Mouse (Mus musculus): ENCODE results near the gene Hdc. TPM values are rescaled to one million over a fixed set of nuclear protein-coding genes. Genes with fewer than 3 reads are reported as not detected.

Gene Hdc
- polyA plus RNA-seq, 1 experiment from 2014 or later = 0.31 TPM

DNA sequence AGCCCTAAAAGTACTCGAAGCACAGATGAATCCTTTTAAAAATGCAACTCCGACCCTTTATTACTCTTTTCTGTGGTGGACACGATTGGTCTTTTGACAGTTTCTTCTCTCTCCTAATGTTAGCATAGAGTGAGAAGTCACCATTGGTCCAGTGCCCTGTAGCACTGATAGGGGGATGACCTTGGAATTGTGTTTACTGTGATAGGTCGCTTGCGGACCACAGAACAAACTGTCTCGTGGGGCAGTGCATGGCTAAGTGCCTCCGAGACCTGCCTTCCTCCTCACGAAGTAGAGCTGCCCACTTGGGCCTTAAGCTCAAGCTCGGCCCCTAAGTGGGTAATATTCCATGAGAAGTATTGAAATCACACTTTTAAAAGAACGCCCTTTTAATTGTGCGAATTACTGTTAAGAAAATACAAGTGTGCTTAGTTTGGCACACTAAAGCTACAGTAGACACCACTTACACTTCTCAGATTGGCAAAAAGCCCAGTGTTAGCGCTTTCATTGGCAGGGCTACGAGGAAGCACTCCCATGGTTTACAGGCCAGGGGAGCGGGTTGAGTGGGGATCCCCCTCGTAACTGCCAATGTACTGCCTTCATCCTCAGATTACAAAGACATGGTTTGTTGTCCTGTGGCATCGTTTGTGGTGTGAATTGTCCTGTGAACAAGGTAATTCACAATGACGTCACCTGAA is 55.5 kb downstream of the Hdc start:
- no peaks in the 10 kb centered on the region for H3K36me3 ChIP-seq
- H3K4me1 ChIP-seq = no peaks in the 10 kb centered on the region
- WGBS = 88% methylated on average over 17 of the region's 17 CpGs
- no peak for DNase-seq (ENCODE audit: low spot score)
- no peaks in the 10 kb centered on the region for H3K9me3 ChIP-seq (replicated peaks)
- no peaks in the 10 kb centered on the region for H3K27me3 ChIP-seq (ENCODE audit: low read depth, poor library complexity, severe bottlenecking)
- H3K27ac ChIP-seq (replicated peaks) = no peak overlapping the region
- H3K4me3 ChIP-seq = no peak overlapping the region

DNA sequence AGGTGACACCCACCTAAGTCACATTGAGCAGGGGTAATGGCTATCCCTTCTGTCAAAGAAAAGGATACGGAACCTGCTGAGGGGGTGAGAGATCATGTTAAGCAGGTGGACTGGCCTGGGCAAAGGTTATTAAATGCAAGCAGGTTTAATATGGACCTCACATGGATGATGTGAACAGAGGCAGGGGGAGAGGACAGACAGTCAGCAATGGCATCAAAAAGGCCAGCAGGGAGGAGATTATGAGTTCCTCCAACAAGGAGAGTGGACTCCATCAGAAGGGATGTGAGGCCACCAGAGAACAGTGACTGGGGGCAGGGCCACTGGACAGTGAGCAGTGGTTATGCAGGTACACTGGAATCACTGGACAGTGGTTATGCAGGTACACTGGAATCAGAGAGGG is 59.0 kb downstream of the Hdc start:
- peaks cover 6% of the 10 kb centered on the region for H3K27me3 ChIP-seq (ENCODE audit: low read depth, poor library complexity, severe bottlenecking)
- peaks cover 6% of the 10 kb centered on the region; the same call in 1 of the 2 replicates for H3K4me1 ChIP-seq
- 91% methylated on average over 1 of the region's 1 CpGs for WGBS

DNA sequence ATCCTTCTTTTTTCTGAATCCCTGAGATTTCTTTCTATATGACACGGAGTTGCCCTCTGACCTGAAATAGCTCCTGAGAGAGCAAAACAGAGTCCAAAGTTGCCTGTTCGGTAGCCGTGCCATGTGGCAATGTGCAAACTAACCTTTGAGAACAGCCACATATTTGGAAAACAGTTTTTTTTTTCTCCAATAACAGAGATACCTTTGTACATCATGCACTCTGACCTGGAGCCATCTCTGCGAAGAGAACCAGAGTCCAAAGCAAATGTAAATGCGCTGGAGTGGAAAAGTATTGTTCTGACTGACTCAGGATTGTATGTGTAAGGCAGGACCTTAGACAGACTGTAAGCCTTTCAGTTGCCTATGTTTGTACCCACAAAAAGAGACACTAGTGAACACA is 63.6 kb downstream of the Hdc start:
- no peak for DNase-seq (ENCODE audit: low spot score)
- Histone ChIP-seq H3K27ac (replicated peaks) (no peak overlapping the region), H3K36me3 (no peaks in the 10 kb centered on the region), H3K4me3 (no peak overlapping the region), H3K4me1 (peaks cover 22% of the 10 kb centered on the region), H3K27me3 (ENCODE audit: low read depth, poor library complexity, severe bottlenecking) (peaks cover 52% of the 10 kb centered on the region), H3K9me3 (replicated peaks) (no peaks in the 10 kb centered on the region)
- WGBS = 82% methylated on average over 5 of the region's 5 CpGs

More for the DNA sequence above, 59.0 kb downstream of the Hdc start:
- Histone ChIP-seq H3K27ac (replicated peaks) (no peak overlapping the region), H3K4me3 (no peak overlapping the region), H3K36me3 (no peaks in the 10 kb centered on the region), H3K9me3 (replicated peaks) (no peaks in the 10 kb centered on the region)
- no peak for DNase-seq (ENCODE audit: low spot score)

DNA sequence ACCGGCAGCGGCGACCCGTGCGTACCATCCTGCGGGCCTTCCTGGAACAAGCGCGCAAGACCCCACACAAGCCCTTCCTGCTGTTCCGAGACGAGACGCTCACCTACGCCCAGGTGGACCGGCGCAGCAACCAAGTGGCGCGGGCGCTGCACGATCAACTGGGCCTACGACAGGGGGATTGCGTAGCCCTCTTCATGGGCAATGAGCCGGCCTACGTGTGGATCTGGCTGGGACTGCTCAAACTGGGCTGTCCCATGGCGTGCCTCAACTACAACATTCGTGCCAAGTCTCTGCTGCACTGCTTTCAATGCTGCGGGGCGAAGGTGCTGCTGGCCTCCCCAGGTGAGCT is 65.8 kb downstream of the Hdc start:
- Histone ChIP-seq H3K27me3 (ENCODE audit: low read depth, poor library complexity, severe bottlenecking) (peaks cover 59% of the 10 kb centered on the region), H3K4me3 (peak overlapping the region; percentile 78), H3K9me3 (replicated peaks) (no peaks in the 10 kb centered on the region), H3K27ac (replicated peaks) (peak overlapping the region; percentile 77), H3K36me3 (no peaks in the 10 kb centered on the region), H3K4me1 (peaks cover 22% of the 10 kb centered on the region)
- WGBS = 1% methylated on average over 26 of the region's 26 CpGs
- DNase-seq (ENCODE audit: low spot score) = no peak

DNA sequence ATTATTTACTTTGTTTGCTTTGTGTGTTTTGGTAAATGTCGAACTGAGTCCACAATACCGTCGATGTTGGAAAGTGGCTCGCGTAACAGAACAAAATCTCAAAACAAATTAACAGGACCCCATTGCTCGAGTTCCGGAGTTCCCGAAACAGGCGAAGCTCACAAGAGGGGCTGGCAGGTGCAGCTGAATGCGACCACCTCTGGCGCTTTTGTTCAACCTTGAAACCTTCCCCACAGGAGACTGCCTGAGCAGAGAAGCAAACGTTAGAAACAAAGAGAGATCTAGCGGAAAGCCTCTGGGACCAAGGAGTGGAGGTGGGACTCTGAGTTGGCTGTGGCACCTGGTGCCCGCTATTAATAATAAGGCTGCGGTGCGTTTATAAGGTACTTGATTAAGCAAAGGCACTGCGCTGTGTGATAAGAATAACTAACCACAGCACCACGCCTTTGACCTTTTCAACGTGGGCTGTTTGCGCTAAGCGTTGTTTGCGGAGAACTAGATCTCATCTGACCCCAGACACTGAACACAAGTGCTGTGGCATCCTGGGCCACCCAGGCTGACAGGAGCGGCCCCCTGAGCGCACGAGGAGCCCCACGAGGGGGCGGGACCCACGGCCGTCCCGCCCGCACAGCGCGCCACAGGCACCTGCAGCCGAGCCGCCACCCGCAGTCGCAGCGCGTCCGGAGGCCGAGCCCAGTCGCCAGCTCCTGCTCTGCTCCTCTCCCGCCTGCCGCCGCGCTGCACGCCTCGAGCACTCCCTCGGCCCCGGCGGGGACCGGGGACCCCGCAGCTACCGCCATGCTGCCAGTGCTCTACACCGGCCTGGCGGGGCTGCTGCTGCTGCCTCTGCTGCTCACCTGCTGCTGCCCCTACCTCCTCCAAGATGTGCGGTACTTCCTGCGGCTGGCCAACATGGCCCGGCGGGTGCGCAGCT is 66.5 kb downstream of the Hdc start, which contains the start of gene Slc27a2:
Slc27a2 (plus strand) TSS at position 51 of the 934 bp plus-strand sequence.
- Histone ChIP-seq H3K36me3 (no peaks in the 10 kb centered on the region), H3K4me3 (peak within 1 kb of the TSS; percentile 78), H3K27me3 (ENCODE audit: low read depth, poor library complexity, severe bottlenecking) (peaks cover 59% of the 10 kb centered on the region), H3K27ac (replicated peaks) (peak within 1 kb of the TSS; percentile 77), H3K9me3 (replicated peaks) (no peaks in the 10 kb centered on the region), H3K4me1 (peaks cover 22% of the 10 kb centered on the region)
- under 1% methylated on average over 61 of the region's 61 CpGs for WGBS
- DNase-seq (ENCODE audit: low spot score) = peak; percentile 66

DNA sequence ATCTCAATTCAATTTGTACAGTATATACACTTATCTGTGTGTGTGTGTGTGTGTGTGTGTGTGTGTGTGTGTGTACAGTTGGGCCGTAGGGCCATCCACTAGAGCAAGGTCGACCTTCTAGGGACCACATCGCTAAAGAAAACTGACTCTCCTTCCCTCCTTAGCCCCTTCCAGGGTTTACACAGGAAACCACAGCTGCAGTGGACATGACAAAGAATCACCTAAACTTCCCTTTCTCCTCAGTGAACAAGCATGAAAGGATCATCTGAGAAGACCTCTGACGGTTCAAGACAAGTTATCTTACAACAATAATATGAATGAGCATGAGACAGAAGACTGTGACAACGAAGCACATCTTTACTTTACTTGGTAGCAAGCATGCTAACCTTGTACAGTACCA is 67.2 kb downstream of the Hdc start:
- no peak overlapping the region for H3K4me3 ChIP-seq
- peaks cover 16% of the 10 kb centered on the region for H3K4me1 ChIP-seq
- peak; percentile 13 for DNase-seq (ENCODE audit: low spot score)
- H3K27ac ChIP-seq (replicated peaks) = no peak overlapping the region
- no peaks in the 10 kb centered on the region for H3K36me3 ChIP-seq
- WGBS = 25% methylated on average over 5 of the region's 5 CpGs
- no peaks in the 10 kb centered on the region for H3K9me3 ChIP-seq (replicated peaks)
- H3K27me3 ChIP-seq (ENCODE audit: low read depth, poor library complexity, severe bottlenecking) = peaks cover 59% of the 10 kb centered on the region

DNA sequence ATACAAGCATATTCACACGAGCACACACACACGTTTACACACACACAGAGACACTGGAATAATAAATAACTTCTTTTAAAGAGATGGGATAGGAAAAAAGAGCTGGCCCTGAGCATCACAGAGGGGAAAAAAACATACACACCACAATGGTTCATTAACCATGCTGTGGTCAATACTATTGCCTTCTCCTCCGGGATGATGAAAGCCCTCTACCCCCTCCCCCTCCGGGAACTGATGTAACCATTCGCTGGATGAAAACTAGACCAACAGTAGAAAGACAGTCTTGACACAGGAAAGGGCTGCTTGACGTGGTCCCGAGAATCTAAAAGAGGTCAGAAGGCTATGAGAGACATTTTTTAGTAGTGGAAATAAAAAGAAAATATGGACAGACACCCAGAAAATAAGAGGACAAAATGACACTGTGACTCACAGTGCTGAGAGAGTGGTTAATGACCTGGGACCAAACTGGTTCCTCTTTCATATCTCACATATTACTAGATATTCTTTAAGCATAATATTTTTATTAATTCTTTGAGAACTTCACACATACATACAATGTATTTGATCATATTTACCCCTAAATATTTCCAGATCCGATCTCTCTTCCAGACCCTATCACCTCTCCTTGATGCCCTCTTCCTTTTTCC is 67.7 kb downstream of the Hdc start:
- Histone ChIP-seq H3K36me3 (no peaks in the 10 kb centered on the region), H3K27ac (replicated peaks) (no peak overlapping the region), H3K27me3 (ENCODE audit: low read depth, poor library complexity, severe bottlenecking) (peaks cover 59% of the 10 kb centered on the region), H3K4me3 (no peak overlapping the region), H3K4me1 (peaks cover 16% of the 10 kb centered on the region), H3K9me3 (replicated peaks) (no peaks in the 10 kb centered on the region)
- no peak for DNase-seq (ENCODE audit: low spot score)
- 78% methylated on average over 8 of the region's 8 CpGs for WGBS

DNA sequence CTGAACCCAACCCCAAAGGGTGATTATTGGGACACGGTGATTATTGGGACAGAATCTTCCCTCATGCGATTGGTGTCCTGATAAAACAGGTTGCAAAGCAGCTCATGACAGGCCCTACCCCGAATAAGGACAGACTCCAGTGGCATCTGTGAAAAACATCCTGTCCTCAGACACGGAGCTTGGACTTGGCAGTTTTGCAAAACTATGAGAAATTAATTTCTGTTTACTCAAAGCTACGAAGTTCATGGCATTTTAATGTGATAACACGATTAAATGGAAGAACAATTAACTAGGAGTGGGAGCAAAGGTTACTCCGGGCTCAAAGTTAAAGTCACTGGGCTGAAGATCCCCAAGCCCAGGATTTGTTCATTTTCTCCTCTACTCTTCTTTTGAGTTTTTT is 69.4 kb downstream of the Hdc start:
- peaks cover 16% of the 10 kb centered on the region for H3K4me1 ChIP-seq
- no peak overlapping the region for H3K27ac ChIP-seq (replicated peaks)
- H3K9me3 ChIP-seq (replicated peaks) = no peaks in the 10 kb centered on the region
- no peak overlapping the region for H3K4me3 ChIP-seq
- no peak for DNase-seq (ENCODE audit: low spot score)
- H3K27me3 ChIP-seq (ENCODE audit: low read depth, poor library complexity, severe bottlenecking) = peaks cover 49% of the 10 kb centered on the region
- H3K36me3 ChIP-seq = no peaks in the 10 kb centered on the region
- WGBS = 86% methylated on average over 7 of the region's 7 CpGs

DNA sequence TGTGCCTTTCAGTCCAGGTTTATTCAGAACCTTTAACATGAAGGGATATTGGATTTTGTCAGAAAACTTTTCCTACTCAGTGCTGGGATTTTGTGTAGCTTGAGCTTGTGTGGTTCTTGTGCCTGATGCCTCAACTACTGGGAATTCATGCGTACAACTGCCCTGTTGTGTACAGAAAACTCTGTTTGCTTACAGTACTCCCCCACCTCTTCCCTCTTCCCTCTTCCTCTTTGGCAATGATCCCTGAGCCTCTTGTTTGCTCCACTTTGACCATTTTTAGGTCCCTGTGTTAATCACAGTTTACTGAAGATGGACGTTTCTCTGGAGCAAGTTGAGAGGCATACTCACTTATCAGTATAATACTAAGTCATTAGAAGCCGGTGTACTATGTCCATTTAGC is 72.7 kb downstream of the Hdc start:
- no peak for DNase-seq (ENCODE audit: low spot score)
- Histone ChIP-seq H3K27ac (replicated peaks) (no peak overlapping the region), H3K27me3 (ENCODE audit: low read depth, poor library complexity, severe bottlenecking) (peaks cover 16% of the 10 kb centered on the region), H3K4me3 (no peak overlapping the region), H3K4me1 (no peaks in the 10 kb centered on the region), H3K36me3 (no peaks in the 10 kb centered on the region), H3K9me3 (replicated peaks) (no peaks in the 10 kb centered on the region)
- 88% methylated on average over 3 of the region's 3 CpGs for WGBS

DNA sequence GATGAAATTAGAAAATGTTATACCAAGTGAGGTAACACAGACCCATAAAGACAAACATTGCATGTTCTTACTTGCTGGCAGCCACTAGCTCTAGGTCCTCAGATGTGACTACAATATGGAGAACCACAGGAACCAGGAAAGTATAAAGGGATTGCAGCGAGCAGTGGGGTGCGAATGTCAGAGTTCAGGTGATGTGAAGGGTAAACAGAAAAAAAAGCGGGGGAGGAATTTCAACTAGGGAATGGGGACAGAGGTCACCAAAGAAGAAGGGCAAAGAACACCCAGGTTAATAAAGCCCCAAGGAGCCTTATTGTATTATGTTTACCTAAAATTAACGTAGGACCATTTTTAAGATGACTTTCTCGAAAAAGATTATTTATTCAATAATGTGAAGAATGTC is 73.8 kb downstream of the Hdc start:
- H3K4me3 ChIP-seq = no peak overlapping the region
- no peaks in the 10 kb centered on the region for H3K9me3 ChIP-seq (replicated peaks)
- no peak for DNase-seq (ENCODE audit: low spot score)
- 71% methylated on average over 5 of the region's 5 CpGs for WGBS
- H3K4me1 ChIP-seq = no peaks in the 10 kb centered on the region
- H3K27ac ChIP-seq (replicated peaks) = no peak overlapping the region
- no peaks in the 10 kb centered on the region for H3K36me3 ChIP-seq
- H3K27me3 ChIP-seq (ENCODE audit: low read depth, poor library complexity, severe bottlenecking) = peaks cover 7% of the 10 kb centered on the region; the same call in 1 of the 2 replicates

All from midbrain, embryonic 10.5 days (tissue).